Mouse (Mus musculus) left cerebral cortex, postnatal 25 days (tissue): ENCODE data around the gene Klk8. TPM values are rescaled to one million over a fixed set of nuclear protein-coding genes. Genes with fewer than 3 reads are reported as not detected.
A peak's percentile ranks its signal among the peaks of the same experiment; 100 is the strongest.

Source experiments
- DNase-seq, 2 experiments: peaks; one replicate each; pipeline ENCODE4 v3.0.0; 2022; ENCODE audit warnings: low spot score in 2 of 2, mixed read lengths in 1 of 2
- intact Hi-C: fragments of 180-260 bp; cut with DNase I; formaldehyde crosslinking; loops from one replicate; pipeline ENCODE4 v1.15.1; 2025
- total RNA-seq, 2 experiments: library from RNA; stranded (reverse); gene quantifications; 2 replicates each; pipeline ENCODE4 v1.2.3; 2021

Klk8 gene
- total RNA-seq: 1 to 10 TPM; 2.2 to 3.3 TPM

DNA sequence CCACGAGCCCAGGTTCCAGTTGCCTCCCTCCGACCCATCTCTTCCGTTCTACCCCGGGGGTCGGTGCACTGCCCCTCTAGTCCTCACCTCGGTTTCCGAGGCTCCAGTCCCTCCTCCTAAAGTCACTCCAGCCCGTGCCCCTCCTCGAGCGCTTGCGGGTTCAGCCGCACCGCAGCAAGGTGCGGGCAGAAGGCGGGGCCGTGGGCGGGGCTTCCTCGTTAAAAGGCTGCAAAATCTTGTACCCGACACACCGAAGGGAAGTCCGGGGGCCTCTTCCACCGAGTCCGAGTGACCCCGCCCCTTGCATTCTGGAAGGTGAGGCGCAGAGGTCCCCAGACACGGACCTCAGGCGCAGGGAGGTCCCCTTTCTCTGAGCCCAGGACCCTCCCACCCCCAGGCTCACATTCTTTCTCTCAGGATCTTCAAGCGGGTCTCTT, at the start of gene Klk8:
Gene Klk8 (plus strand): TSS at position 245 of the 437 bp plus-strand sequence.
- intact Hi-C loops: no loop called here
- no peak for DNase-seq

DNA sequence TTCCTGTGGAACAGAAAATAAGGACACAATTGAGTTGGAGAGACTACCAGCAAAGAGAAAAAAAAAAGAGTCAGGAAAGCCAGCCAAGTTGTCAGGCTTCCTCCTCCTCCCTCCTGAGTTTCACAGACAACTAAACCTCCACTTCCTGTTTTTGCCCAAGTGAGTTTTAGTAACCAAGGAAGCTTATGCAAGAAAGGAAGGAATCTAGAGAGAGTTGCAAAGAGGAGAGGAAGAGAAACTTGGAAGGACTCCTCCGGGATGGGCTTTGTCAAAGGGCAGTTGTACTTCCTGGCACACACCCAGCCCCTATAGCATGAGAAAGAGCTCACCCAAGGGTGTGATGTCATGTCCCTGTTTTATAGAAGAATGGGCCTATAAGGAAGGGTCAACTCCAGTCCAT, 49.6 kb upstream of the Klk8 start:
- intact Hi-C loops: no loop called here
- peak in 1 of 2 experiments; percentile 55 for DNase-seq

DNA sequence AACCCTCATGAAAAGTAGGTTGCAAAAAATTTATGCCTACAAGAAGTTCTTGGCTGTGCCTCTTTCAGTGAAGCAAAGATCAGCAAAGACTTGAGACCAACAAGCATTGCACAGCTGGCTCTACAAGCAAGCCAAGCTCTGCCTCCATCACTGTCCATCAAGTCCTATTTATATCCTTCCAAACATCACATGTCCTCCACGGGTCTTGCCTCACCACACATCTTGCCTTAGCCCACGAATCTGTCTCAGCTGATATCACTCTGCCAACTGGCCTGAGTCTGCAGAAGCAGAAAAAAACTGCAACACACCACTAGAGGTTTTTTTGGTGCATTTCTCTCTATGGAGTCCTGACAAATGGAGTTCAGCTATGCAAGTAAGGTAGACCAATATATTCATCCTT, 44.6 kb upstream of the Klk8 start:
- intact Hi-C loops: no loop called here
- no peak for DNase-seq

DNA sequence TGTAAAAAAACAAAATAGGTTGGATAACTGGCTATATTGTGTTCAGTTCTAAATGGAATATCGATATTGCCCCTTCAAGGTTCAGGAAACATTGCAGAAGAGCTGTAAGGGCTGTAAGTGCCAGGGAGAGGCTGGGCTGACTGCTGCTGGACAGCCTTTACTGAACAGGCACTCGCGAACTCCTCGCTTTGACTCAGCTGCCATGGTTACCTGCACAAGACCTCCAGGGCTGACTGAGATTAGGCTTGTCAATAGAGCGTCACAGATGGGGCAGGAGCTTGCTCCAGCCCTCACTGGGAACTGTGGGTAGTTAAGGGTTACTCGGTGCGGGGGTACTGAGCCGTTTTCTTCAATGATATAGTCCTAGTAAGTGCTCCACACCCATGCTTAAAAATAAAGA, 30.9 kb upstream of the Klk8 start:
- intact Hi-C loops: no loop called here

DNA sequence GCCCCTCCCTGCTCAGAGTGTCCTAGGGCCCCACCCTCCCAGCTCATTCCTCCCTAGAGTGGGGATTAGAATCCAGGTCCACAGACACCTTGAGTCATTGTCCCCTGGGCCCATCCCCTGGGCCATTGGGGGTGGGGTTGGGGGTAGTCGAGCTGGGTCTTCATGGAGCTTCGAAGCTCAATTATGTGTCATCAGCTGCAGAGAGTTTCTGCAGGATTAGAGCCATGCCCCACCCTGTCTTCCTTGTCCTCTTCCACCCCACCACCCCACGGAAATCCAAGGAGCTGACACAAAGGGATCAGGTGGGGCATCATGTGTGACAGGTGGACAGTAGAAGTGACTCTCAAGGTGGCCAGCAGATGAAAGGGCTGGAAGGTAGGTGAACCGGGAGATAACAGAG, 28.8 kb upstream of the Klk8 start, which contains the start of gene Klk12:
Gene Klk12 (plus strand): TSS at position 301 of the 400 bp plus-strand sequence.
- intact Hi-C loops: no loop called here
- no peak for DNase-seq

More for the DNA sequence above, 30.9 kb upstream of the Klk8 start:
- no peak for DNase-seq

DNA sequence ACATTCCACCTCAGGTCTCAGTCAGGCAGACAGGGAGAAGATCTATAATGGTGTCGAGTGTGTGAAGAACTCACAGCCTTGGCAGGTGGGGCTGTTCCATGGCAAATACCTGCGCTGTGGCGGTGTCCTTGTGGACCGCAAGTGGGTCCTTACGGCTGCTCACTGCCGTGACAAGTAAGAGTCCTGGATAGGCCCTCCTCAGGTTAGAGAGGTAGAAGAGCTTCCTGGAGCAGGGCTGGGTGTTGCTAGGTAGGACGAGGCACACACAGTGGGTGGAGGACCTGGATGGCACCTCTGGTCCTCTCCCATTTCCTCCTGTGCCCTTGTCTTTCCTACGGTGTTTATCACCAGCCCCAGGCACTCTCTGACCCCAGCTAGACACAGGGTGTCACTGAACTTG, 27.7 kb upstream of the Klk8 start:
- DNase-seq: no peak
- intact Hi-C loops: no loop called here

DNA sequence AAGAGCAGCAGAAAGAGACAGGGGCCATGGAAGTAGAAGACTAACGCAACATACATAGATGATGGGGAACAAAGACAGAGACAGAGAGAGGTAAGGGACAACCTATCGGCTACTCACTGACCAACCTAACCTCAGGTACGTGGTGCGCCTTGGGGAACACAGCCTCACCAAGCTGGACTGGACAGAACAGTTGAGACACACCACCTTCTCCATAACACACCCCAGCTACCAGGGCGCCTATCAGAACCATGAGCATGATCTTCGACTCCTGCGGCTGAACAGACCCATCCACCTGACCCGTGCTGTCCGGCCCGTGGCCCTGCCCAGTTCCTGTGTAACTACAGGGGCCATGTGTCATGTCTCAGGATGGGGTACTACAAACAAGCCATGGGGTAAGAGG, 26.7 kb upstream of the Klk8 start:
- intact Hi-C loops: no loop called here

DNA sequence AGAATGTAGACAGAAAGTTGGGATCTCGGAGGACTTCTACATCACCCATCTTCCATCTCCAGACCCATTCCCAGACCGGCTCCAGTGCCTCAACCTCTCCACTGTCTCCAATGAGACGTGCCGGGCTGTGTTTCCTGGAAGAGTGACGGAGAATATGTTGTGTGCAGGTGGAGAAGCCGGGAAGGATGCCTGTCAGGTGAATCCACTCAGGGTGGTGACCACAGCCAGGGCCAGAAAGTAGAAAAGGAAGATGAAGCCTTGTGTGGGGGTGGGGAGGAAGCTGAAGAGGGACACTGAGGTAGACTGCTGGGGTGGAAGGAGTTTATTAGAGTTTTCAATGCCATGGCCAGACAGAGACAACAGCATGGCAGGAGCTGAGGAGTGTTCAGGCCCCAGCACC, 25.5 kb upstream of the Klk8 start:
- intact Hi-C loops: no loop called here
- no peak for DNase-seq

More for the DNA sequence above, 26.7 kb upstream of the Klk8 start:
- no peak for DNase-seq

DNA sequence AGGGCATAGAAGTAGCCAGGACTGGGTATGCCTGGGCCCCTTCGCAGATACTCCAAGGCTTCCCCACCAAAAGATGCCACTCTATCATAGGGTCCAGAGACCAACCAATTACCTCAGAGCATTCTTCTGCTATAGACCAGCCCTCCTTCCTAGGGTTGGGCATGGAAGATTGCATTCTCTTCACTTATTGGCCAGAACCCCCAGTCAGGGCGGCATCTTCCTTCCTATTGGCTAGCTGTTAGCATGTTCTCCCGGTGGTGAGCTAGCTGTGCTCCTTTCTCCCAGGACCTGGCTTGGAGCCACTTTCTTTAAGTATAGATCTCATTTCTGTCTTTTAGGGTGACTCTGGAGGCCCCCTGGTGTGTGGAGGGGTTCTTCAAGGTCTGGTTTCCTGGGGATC, 24.5 kb upstream of the Klk8 start:
- intact Hi-C loops: no loop called here

DNA sequence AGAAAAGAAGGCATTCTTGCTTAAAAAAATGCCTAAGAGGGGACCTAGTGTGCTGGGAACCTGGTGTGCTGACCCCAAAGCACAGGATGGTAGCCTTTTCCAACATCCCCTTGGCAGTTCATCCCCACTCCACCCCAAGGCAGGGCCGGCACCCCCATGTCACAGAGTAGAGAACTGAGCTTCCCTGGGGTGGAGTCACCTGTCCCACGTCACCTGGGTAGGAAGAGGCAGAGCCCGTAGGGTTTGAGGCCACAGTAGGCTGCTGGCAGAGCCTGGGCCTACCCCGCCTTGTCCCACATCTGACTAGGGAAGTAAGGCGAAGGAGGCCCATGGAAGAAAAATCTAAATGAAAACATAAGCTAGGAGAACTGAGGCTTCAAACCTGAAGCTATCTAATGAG, 23.0 kb upstream of the Klk8 start, which contains the start of gene Klk11:
Gene Klk11 (plus strand): TSS at position 241 of the 400 bp plus-strand sequence.
- DNase-seq: no peak

More for the DNA sequence above, 24.5 kb upstream of the Klk8 start:
- DNase-seq: no peak

DNA sequence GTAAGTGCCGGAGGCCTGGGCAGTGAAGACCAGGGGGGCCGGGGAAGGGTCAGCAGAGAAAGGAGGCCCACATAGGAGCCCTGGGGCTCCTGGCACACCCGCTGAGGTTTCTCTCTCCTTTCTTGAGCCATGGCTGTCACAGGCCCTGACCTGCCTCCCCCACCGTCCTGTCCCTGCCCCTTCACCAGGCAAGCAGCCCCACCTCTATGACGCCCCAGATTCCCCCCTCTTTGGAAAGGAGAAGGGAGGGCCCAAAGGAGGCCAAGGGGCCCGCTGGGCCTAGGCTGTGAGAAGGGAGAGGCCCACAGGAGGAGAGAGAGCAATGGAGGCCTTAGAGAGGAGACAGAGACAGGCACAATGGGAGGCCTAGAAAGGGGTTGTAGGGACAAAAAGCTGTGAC, 22.6 kb upstream of the Klk8 start:
- DNase-seq: no peak
- intact Hi-C loops: no loop called here

More for the DNA sequence above, 23.0 kb upstream of the Klk8 start, which contains the start of gene Klk11:
- intact Hi-C loops: no loop called here

DNA sequence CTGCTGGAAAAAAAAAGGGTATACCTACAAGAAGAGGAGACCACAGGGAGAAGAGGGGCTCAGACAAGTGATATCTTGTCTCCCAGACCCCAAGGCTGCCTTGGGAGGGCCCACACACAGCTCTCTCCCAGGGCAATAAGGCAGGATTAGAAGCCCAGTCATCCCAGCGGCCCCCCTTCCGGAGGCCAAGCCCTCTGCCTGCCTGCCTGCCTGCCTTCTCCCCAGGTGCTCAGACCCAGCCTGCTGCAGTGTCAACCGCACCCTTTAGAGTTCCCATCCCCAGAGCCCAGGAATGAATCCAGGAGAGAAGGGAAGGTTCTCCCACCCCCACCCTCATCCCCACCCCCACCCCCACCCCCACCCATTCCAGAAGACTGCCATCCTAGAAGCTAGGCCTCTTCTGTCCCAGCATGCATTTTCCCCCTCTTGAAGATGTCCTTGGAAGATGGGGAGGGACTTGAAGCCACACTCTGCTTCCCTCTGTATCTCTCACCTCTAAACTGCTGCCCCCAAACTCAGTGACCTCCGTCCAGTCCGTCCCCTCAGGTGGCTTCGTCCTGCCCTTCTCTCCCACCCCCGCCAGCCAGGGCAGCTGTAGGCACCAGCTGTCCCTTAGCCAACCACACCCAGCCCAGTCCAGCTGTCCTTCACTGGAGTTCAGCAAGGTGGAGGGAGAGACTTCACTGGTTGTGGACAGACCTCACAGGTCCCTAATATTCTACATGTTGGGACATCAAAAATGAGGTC, 21.9 kb upstream of the Klk8 start:
- DNase-seq: no peak

DNA sequence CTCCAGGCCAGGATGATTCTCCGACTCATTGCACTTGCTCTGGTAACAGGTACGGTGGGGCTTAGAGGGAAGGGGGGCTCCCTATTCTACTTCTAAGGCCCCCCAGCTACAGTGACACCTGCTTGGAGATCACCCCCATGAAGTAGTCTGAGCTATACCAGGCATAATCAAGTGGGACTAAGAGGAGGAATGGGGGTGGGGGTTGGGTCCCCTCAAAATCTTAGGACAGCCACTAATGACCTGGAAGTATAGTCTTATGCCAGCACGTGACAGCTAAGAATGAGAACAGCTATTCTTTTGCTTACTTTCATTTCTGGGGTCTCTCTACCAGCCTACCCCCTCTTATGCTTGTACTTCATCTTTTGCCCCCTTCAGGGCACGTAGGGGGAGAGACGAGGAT, 20.9 kb upstream of the Klk8 start:
- DNase-seq: no peak
- intact Hi-C loops: no loop called here

More for the DNA sequence above, 21.9 kb upstream of the Klk8 start:
- intact Hi-C loops: no loop called here

DNA sequence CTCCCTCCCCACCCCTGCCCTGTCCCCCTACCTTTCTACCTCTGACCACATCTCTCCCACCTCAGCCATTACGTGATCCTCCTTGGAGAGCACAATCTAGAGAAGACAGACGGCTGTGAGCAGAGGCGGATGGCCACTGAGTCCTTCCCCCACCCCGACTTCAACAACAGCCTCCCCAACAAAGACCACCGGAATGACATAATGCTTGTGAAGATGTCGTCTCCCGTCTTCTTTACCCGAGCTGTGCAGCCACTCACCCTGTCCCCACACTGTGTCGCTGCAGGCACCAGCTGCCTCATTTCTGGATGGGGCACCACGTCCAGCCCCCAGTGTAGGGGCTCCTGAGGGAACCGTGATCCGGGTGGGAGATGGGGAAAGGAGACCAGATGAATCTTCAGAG, 20.0 kb upstream of the Klk8 start:
- DNase-seq: no peak
- intact Hi-C loops: no loop called here

DNA sequence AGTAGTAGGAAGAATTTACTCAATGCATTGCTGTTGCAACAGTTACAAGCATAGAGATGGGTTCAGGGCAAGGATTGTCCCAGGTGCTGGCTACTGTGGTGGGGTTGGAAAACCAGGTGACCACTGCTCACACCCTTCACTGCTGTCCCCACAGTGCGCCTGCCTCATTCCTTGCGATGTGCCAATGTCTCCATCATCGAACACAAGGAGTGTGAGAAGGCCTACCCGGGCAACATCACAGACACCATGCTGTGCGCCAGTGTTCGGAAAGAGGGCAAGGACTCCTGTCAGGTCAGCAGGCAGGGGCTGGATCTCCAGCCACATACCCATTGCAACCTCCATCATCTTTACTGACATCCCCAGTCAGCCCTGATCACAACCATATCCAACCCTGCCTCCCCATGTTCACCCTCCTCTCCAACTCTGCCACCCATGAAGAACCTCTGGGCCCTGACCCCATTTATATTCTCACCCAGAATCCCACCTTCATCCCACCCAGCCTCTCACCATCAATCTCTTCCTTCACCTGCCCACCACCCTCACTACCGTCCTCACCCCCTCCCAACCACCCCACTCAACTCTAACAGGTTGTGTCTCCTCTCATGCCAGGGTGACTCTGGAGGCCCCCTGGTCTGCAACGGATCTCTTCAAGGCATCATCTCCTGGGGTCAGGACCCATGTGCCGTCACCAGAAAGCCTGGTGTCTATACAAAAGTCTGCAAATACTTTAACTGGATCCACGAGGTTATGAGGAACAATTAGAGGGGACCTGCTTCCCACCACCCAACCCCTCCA, 19.0 kb upstream of the Klk8 start:
- DNase-seq: no peak
- intact Hi-C loops: no loop called here

DNA sequence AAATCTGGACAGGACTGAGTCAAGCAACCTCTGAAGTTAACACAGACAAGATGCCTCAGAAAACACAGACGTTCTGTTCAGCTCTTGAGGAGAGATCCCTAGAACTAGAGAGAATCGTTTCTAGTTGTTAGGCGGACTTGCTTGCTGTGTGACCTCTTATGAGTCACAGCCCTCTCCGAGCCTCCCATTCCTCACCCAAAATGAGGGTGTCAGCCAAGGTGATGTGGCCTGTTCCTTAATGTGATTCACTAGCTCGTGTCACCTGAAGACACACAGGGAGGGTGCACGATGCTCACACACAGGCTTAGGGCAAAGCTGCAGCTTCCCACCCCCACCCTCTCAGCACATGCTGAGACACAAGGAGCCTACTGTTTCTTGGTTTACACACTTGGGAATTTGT, 17.1 kb upstream of the Klk8 start:
- intact Hi-C loops: loop anchor here (5.0 kb wide), 1 partner anchor 98 kb away; no protein-coding TSS in a partner anchor
- no peak for DNase-seq

DNA sequence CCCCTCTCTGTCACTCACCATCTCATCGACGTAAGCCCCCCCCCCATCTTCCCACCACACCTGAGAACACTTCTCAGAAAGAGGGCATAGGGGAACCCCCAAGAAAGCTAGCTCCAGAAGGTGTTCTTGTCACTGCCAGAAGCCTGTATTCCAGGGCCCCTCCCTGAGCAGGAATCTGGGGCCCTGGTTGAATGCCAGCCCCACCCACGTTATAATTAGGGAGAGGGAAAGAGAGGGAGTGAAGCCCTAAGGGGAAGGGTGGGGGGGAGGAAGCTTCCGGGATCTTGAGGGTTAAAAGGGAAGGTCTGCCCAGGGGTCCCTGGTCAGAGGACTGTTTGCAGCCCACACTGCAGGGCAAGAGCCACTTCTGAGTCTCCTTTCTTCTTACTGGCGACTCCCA, 16.6 kb upstream of the Klk8 start, which contains the start of gene Klk10:
Gene Klk10 (plus strand): TSS at position 290 of the 400 bp plus-strand sequence.
- intact Hi-C loops: loop anchor here (5.0 kb wide), 1 partner anchor 98 kb away; no protein-coding TSS in a partner anchor
- DNase-seq: no peak

DNA sequence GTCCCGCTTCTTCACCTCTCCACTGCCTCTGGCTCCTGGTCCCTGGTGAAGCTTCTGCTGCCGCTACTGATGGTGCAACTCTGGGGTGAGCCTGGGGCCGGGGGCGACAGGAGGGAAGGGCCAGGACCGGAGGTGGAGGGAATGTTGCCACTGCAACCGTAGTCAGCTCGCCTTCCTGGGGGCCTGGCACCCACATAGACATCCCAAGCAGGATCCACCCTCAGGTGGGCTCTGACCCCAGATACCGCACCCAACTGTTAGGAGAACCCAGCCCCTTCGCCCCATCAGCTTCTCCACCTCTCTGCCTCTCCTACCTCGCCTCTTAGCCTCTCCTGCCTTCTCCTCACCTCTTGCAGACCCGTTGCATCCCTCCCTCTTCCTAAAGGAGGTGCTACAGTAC, 15.8 kb upstream of the Klk8 start:
- no peak for DNase-seq
- intact Hi-C loops: loop anchor here (5.0 kb wide), 1 partner anchor 99 kb away; no protein-coding TSS in a partner anchor

DNA sequence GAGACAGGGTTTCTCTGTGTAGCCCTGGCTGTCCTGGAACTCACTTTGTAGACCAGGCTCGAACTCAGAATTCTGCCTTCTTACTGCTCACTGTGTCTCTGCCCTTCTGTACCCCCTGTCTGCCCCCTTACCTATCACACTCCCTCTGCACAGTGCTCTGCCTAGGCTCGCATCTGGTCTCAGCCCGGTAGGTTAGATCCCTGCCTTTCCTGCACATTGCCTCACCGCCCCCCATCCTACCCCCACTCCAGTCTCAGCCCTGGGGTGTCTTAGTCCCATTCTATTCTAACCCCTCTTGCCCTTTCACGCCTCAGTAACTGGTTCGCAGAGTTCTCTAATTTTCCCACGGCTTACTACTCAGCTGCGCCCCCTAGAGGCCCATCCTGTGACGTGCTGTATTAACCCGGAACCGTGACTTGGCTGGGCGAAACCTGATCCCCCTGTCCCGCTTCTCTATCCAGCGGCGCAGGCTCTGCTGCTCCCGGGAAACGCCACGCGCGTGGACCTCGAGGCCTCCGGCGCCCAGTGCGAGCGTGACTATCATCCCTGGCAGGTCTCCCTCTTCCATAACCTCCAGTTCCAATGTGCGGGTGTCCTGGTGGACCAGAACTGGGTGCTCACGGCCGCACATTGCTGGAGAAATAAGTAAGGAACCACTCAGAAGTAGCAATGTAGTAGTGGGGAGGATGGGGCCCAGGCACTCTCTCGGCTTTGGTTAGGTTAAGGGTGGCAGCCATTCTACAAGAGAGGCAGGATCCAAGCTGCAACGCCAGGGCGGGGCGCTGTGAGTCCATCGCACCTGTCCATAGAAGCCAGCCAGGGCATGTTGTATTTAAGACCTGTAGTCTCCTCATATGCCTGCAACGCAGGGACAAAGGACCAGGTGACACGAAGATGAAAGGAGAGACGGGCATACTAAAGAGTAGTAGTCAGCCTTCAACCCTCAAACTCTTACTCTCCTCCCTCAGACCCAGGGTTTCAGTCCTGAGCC, 14.8 kb upstream of the Klk8 start:
- peak; percentile 49 to 67 for DNase-seq
- intact Hi-C loops: loop anchor here (5.0 kb wide), 1 partner anchor 100 kb away; no protein-coding TSS in a partner anchor
